Mouse (Mus musculus): ENCODE data around the gene Cfap36.

Gene Cfap36

GRCm38 (mm10) chr11:29246883-29247650 is at the start of gene Cfap36:
TSS of gene Cfap36 (minus strand) at chr11:29247409.
- DNase-seq (ENCODE audit: low spot score): peak; percentile 70

- no peak for DNase-seq (ENCODE audit: low spot score)
Observed at GRCm38 (mm10) chr11:29287305-29287704, 40.1 kb upstream of the Cfap36 start.

- DNase-seq (ENCODE audit: low spot score): no peak
Observed at GRCm38 (mm10) chr11:29286040-29286439, 38.8 kb upstream of the Cfap36 start.

GRCm38 (mm10) chr11:29274758-29275157 is 27.5 kb upstream of the Cfap36 start:
- DNase-seq (ENCODE audit: low spot score): no peak

DNA sequence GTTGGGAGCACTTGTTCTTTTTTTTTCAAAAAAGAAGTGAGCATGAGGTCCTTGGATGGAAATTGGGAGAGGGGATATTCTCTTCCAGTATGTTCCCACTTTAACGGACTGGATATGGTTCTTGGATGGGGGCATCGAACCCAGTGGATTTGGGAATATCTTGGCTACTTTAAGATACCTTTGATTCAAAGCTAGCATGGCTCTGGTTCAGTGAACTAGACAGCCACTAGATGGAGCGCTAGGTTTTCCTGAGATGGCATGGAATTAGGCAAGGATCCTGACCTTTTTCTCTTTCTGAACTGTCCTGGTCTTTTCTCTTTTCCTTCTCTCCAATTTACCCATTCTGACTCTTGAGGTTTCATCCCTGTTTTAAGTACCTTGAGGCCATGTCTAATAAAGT is 20.6 kb upstream of the Cfap36 start:
- DNase-seq (ENCODE audit: low spot score): no peak

DNA sequence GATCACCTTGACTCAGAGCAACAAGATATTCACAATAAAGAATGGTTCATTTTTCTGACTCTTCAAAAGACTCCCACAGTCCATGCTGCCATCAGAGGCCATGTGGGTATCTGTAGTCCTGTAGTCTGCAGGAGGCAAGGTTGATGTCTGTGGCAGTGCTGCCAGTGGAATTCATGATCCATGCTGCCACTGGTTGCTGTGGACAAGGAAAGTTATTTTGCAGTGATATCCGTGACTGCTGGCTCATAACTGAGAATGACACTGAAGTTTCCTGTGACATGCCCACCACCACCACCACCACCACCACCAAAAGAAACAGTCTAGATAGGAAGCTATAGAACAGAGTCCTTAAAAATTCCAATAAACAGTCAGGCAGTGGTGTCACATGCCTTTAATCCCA is 7.4 kb upstream of the Cfap36 start:
- DNase-seq (ENCODE audit: low spot score): no peak

DNA sequence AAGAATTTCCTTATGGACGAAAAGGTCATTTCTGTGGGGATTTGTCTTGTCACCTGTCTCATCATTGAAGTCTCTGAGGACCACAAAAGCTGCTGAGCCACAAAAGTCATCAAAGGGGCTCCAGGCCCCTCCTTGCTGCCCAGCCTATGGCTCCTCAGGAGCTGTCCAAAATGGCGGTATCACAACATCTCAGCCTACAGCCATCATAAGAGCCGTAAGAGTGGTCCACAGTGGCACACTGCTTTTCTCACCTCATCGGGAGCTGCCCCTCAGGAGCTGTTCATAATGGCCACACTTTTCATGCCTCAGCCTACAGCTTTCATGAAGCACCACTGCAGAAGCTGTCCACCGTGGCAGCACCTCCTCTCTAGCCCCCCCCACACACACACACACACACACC is 1.2 kb upstream of the Cfap36 start:
- DNase-seq (ENCODE audit: low spot score): no peak

GRCm38 (mm10) chr11:29247725-29248124 is 516 bp upstream of the Cfap36 start:
- no peak for DNase-seq (ENCODE audit: low spot score)

GRCm38 (mm10) chr11:29245988-29246387 is 1.2 kb downstream of the Cfap36 start:
- no peak for DNase-seq (ENCODE audit: low spot score)

GRCm38 (mm10) chr11:29241961-29242360 is 5.2 kb downstream of the Cfap36 start:
- DNase-seq (ENCODE audit: low spot score): no peak

DNA sequence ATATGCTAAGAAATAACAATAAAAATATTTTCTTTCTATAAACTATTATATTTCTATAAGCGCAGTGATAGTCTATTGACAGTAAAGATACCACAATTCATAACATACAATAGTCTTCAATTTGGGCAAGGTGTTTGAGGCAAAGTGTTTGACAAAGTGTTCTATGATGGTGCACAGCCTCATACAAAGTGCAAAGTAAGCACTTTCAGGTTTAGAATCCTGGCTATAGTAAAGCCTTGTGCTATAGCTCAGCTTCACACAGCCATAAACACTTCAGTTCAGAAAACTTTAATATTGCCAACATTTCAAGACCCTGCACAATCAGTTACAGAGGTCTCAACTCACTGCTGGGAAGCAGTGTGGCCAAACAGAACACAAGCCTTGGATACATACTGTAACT is 7.9 kb downstream of the Cfap36 start:
- no peak for DNase-seq (ENCODE audit: low spot score)

- no peak for DNase-seq (ENCODE audit: low spot score)
Observed at GRCm38 (mm10) chr11:29238551-29238950, 8.7 kb downstream of the Cfap36 start.

GRCm38 (mm10) chr11:29238047-29238446 is 9.2 kb downstream of the Cfap36 start:
- no peak for DNase-seq (ENCODE audit: low spot score)

DNA sequence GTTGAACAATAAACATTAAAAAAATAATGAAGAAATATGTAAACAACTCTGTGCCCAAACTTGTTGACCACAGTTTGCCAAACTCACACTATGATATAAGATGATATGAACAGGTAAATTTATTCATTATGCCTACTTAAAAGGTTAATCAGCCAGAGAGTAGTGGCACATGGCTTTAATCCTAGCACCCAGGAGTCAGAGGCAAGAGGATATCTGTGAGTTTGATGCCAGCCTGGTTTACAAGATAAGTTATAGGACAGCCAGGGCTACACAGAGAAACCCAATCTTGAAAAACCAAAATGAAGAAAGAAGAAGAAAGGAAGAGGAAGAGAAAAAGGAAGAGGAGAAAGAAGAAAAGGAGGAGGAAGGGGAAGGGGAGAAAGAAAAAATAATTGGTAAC is 9.8 kb downstream of the Cfap36 start:
- no peak for DNase-seq (ENCODE audit: low spot score)

DNA sequence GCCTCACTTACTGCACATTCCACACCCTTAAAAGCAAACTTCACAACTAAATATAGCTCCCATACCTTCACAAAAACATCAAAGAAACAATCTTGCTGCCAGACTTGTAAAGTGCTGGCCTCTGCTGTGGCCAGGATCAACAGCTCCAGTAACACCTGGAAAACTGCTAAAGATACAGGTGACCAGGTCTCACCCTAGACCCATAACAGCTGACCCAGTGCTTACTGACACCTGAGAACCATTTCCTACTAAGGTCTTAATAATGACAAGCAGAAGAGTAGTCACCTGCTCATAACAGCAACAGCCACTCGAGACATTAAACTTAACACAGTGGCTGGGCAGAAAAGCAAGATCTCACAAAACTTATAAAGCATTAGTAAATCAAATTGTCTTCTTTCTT is 13.6 kb downstream of the Cfap36 start:
- DNase-seq (ENCODE audit: low spot score): no peak

GRCm38 (mm10) chr11:29228957-29229356 is 18.3 kb downstream of the Cfap36 start:
- DNase-seq (ENCODE audit: low spot score): no peak

GRCm38 (mm10) chr11:29224754-29225153 is 22.5 kb downstream of the Cfap36 start:
- no peak for DNase-seq (ENCODE audit: low spot score)

GRCm38 (mm10) chr11:29222310-29222709 is 24.9 kb downstream of the Cfap36 start:
- DNase-seq (ENCODE audit: low spot score): no peak

DNA sequence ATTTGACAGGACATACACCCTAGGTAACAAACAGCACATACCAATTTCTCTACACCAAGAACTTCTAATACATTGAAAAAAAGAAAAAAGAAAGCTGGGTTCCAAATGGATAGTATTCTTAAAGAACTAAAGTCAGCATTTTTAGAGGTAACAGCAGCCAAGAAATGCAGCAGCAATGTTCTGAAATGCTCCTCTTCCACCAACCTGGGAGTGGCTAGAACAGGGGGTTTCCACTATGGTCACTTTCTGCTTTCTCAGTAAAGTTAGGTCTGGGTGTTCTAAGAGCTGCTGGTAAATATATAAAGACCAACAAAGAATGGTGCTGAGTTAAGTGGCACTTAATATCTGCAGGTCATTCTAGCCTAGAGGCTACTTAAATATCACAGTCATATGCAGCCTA is 28.2 kb downstream of the Cfap36 start:
- DNase-seq (ENCODE audit: low spot score): no peak

DNA sequence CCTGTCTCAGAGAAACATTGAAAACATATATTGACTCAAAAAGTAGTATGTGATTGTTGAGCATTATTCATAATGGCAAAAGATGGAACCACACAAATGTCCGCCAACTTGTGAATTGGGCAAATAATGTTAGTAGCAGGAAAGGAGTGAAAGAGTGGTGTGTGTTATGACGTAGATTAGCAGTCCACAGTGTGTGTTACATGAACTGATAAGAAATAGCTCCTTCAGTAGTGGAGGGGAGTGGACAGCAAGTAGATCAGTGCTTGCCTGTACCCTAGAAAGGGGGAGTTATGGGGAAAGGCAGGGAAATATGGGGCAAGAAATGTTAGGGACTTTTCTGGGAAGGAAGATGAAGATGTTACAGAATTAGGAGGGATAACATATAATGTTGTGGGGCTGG is 31.0 kb downstream of the Cfap36 start:
- DNase-seq (ENCODE audit: low spot score): no peak

DNA sequence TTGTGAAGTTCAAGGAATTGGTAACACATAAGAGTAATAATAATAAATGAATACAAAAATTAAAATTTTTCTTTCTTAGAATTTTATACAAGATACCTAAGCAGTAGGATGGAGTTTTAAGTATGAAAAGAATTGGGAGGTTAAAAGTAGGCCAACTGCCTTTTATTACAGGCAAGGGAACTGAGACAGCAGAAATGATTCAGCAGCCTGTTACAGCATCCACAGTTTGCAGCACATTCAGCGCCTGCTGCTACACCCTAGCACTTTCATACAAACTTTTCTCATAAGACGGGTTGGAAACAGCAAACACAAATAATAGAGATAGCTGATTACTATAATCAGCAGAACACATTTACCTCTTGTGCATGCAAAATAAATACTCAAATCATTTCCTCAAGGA is 37.4 kb downstream of the Cfap36 start:
- no peak for DNase-seq (ENCODE audit: low spot score)

DNA sequence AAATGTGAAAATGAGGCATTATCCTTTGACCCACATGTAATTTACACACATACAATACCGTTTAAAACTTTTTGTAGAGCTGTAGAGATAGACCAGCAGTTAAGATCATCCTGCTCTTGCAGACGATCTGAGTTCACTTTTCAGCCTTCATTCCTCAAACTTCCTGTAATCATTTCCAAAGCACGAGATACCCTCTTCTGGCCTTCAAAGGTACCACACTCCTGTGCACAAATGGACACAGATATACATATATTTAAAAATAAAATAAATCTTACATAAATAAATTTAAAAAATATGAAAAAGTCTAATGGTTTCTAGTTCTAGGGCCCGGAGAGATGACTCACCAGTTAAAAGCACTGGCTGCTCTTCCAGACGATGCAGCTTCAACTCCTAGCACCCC is 43.6 kb downstream of the Cfap36 start:
- DNase-seq (ENCODE audit: low spot score): no peak

DNA sequence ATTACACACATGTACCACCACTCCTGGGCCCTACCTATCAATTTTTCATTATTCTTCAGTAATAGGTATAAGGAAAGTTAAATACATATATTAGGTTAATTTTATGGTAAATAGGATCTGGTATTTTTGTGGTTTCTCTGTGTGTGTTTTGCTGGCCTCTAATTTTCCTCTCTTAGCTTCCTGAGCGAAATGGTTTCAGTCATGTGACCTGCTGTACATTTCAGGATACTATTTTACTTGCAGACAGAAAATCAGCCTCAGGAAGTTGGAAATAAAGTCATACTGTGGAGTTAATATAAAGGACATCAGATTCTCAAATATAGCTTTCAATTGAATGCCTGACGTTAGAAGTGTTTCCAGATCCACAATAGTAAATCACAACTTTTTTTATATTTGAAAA is 58.2 kb downstream of the Cfap36 start:
- DNase-seq (ENCODE audit: low spot score): no peak

DNA sequence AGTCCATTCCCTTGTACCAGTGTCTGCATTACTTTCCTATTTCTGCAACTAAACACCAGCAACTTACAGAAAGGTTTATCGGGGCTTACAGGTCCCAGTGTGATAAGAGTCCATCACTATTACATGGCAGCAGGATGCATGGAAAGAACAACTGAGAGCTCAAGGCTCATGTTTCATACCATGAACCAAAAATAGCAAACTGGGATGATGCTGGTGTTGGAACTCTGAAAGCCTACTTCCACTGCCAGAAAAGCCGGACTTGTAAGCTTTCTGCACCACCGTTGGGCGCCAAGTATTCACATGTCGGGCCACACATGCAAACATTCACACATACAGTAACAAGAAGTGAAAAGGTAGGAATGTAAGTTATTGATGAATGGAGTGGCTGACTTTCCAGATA is 65.5 kb downstream of the Cfap36 start:
- no peak for DNase-seq (ENCODE audit: low spot score)

All from ovary, postnatal 10 days (tissue).